Mouse (Mus musculus) erythroblast, embryonic 14.5 days (primary cell): ENCODE data around the gene Lrg1. TPM values are rescaled to one million over a fixed set of nuclear protein-coding genes. Genes with fewer than 3 reads are reported as not detected.
A peak's percentile ranks its signal among the peaks of the same experiment; 100 is the strongest.

Experiments used
- H3K27me3 ChIP-seq: 2 replicates; pipeline ENCODE4 v1.6.1; 2012; ENCODE audit warnings: inconsistent platforms; ENCODE audit not compliant: control insufficient read depth
- H3K36me3 ChIP-seq: 2 replicates; pipeline ENCODE4 v1.6.1; 2012; ENCODE audit warnings: mild to moderate bottlenecking, inconsistent platforms; ENCODE audit not compliant: control insufficient read depth
- H3K4me1 ChIP-seq: 2 replicates; pipeline ENCODE4 v1.6.1; 2012; ENCODE audit warnings: inconsistent platforms; ENCODE audit not compliant: control insufficient read depth
- H3K4me3 ChIP-seq: replicated peaks from 2 replicates; pipeline ENCODE3; 2012; ENCODE audit warnings: moderate library complexity, mild to moderate bottlenecking, inconsistent platforms
- H3K9me3 ChIP-seq: 2 replicates; pipeline ENCODE4 v1.6.1; 2012; ENCODE audit warnings: low read length, inconsistent platforms, mixed read lengths; ENCODE audit not compliant: control insufficient read depth
- GATA1 ChIP-seq: IDR thresholded peaks from 2 replicates; pipeline ENCODE4 v1.6.1; 2012; ENCODE audit warnings: low read length, inconsistent platforms, mixed read lengths
- TAL1 ChIP-seq: IDR thresholded peaks from 3 replicates; pipeline ENCODE4 v1.6.1; 2012; ENCODE audit warnings: low read length, inconsistent platforms, mixed read lengths
- polyA plus RNA-seq: library from polyadenylated mRNA; stranded (reverse); fragments of >175 nt; gene quantifications from 2 replicates; pipeline ENCODE4 v1.2.3, GENCODE M21; 2012

Lrg1 gene
- 0.03 TPM in 1 of 2 replicates, not detected in the other for polyA plus RNA-seq

- no peak within 1 kb of the TSS for H3K4me3 ChIP-seq
- no peaks in the 10 kb centered on the region for H3K36me3 ChIP-seq
- peaks cover 19% of the 10 kb centered on the region for H3K9me3 ChIP-seq
- no peak for TF ChIP-seq TAL1
- TF ChIP-seq GATA1, result no peak
- peaks cover 76% of the 10 kb centered on the region for H3K27me3 ChIP-seq
- H3K4me1 ChIP-seq, result peaks cover 11% of the 10 kb centered on the region
Measured at GRCm38 (mm10) chr17:56121826-56122225, at the start of gene Lrg1. Lrg1 (minus strand) TSS chr17:56122001.

DNA sequence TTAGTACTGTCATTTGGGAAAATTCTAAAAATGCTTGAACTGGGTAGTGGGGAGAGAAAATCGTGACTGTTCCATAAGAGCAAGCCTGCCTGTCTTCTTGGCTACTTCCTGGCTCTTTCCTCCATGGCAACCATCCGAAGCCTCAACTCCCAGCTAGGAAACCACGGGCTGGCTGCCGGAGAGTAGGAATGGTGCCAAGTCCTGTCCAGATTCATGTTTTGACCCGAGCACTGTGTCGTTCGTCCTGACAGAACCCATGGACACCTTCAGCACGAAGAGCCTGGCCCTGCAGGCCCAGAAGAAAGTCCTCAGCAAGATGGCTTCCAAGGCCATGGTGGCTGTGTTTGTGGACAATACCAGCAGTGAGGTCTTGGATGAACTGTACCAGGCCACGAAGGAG lies 49.7 kb upstream of the Lrg1 start:
- Histone ChIP-seq H3K36me3 (peaks cover 10% of the 10 kb centered on the region), H3K4me3 (no peak overlapping the region), H3K4me1 (no peaks in the 10 kb centered on the region; the same call in 1 of the 2 replicates), H3K27me3 (no peaks in the 10 kb centered on the region), H3K9me3 (no peaks in the 10 kb centered on the region)
- TF ChIP-seq TAL1, result no peak
- no peak for TF ChIP-seq GATA1

DNA sequence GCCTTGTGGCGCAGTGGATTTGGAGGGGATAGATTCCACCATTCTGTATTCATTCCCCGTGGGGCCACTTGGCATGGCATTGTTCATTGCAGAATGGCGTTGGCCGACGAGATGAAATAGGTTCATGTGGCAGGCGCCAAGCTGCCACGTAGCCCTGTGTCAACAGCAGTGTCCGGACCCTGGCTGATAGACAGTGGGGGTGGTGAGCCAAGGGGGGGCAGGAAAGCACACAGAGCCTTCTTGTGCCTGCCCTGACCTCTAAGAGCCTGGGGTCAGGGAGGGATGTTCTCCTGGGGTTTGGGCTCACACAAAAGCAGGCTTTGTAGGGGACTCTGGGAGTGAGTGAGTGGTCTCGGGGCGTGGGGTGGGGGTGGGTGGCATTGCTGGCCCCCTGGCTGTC lies 48.8 kb upstream of the Lrg1 start:
- no peak for TF ChIP-seq TAL1
- no peak for TF ChIP-seq GATA1
- Histone ChIP-seq H3K9me3 (no peaks in the 10 kb centered on the region), H3K36me3 (peaks cover 5% of the 10 kb centered on the region), H3K4me3 (no peak overlapping the region), H3K27me3 (no peaks in the 10 kb centered on the region), H3K4me1 (no peaks in the 10 kb centered on the region; the same call in 1 of the 2 replicates)

- TF ChIP-seq GATA1 (no peak), TAL1 (no peak)
- H3K27me3 ChIP-seq, result no peaks in the 10 kb centered on the region
- H3K9me3 ChIP-seq, result no peaks in the 10 kb centered on the region
- peaks cover 2% of the 10 kb centered on the region for H3K4me1 ChIP-seq
- peaks cover under 1% of the 10 kb centered on the region for H3K36me3 ChIP-seq
- H3K4me3 ChIP-seq, result no peak overlapping the region
Measured at GRCm38 (mm10) chr17:56169830-56170229, 48.0 kb upstream of the Lrg1 start.

DNA sequence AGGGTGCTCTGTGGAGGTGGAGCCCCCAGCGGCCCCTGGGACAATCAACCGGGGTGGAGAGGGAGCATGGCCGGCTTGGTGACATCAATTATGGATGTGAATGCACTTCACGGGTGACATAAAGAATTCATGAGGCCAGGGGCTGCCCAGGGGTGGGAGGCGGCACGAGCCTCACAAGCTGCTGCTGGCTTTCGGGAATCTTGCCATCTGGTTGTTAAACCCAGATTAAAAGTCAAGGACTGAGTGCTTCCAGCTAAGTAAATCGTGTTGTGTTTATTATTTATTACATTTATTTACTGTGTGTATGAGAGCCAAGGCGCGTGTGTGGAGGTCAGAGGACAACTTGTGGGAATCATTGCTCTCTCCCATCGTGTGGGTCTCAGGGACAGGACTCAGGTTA lies 43.9 kb upstream of the Lrg1 start:
- Histone ChIP-seq H3K27me3 (peaks cover 6% of the 10 kb centered on the region), H3K4me3 (no peak overlapping the region), H3K9me3 (no peaks in the 10 kb centered on the region), H3K36me3 (no peaks in the 10 kb centered on the region), H3K4me1 (peaks cover 22% of the 10 kb centered on the region)
- TF ChIP-seq GATA1, result no peak
- no peak for TF ChIP-seq TAL1

- Histone ChIP-seq H3K4me1 (peaks cover 25% of the 10 kb centered on the region), H3K27me3 (peaks cover 12% of the 10 kb centered on the region), H3K9me3 (no peaks in the 10 kb centered on the region), H3K4me3 (no peak overlapping the region), H3K36me3 (no peaks in the 10 kb centered on the region)
- TF ChIP-seq GATA1 (no peak), TAL1 (no peak)
Measured at GRCm38 (mm10) chr17:56164510-56164909, 42.7 kb upstream of the Lrg1 start.

GRCm38 (mm10) chr17:56163523-56164102 lies 41.8 kb upstream of the Lrg1 start:
- Histone ChIP-seq H3K27me3 (peaks cover 17% of the 10 kb centered on the region), H3K9me3 (no peaks in the 10 kb centered on the region), H3K36me3 (no peaks in the 10 kb centered on the region), H3K4me3 (no peak overlapping the region), H3K4me1 (peaks cover 25% of the 10 kb centered on the region)
- TF ChIP-seq TAL1, result no peak
- no peak for TF ChIP-seq GATA1

- Histone ChIP-seq H3K27me3 (peaks cover 26% of the 10 kb centered on the region), H3K36me3 (no peaks in the 10 kb centered on the region), H3K4me1 (peaks cover 25% of the 10 kb centered on the region), H3K9me3 (no peaks in the 10 kb centered on the region), H3K4me3 (peak within 1 kb of the TSS; percentile 53)
- no peak for TF ChIP-seq TAL1
- no peak for TF ChIP-seq GATA1
Measured at GRCm38 (mm10) chr17:56162231-56162774, 40.5 kb upstream of the Lrg1 start, which contains the start of gene Tnfaip8l1. Tnfaip8l1 (plus strand) TSS chr17:56162477.

GRCm38 (mm10) chr17:56159729-56160128 lies 37.9 kb upstream of the Lrg1 start:
- no peaks in the 10 kb centered on the region for H3K9me3 ChIP-seq
- H3K36me3 ChIP-seq, result no peaks in the 10 kb centered on the region
- H3K4me1 ChIP-seq, result peaks cover 23% of the 10 kb centered on the region
- H3K4me3 ChIP-seq, result no peak overlapping the region
- peaks cover 41% of the 10 kb centered on the region for H3K27me3 ChIP-seq
- TF ChIP-seq GATA1 (no peak), TAL1 (no peak)

DNA sequence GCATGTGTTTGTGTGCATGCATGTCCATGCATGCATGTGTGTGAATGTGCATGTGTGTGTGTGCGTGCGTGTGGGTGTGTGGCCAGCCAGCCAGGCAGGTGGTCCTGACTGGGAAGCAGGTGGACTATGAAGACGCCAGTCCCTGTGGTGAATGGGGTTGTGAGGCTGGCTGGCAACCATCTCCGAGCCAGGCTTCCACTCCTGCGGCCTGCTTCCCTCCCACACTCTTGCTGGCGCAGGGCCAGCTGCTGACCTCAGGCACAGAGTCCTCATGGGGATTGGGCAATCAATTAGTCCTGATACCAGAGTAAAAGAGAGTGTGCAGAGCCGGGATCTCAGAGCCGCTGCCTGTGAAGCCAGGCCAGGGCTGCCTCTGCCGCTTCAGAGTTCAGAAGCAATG lies 31.8 kb upstream of the Lrg1 start:
- Histone ChIP-seq H3K4me1 (no peaks in the 10 kb centered on the region), H3K9me3 (no peaks in the 10 kb centered on the region), H3K36me3 (no peaks in the 10 kb centered on the region), H3K4me3 (no peak overlapping the region), H3K27me3 (peaks cover 61% of the 10 kb centered on the region)
- TF ChIP-seq GATA1, result no peak
- no peak for TF ChIP-seq TAL1
